Mouse (Mus musculus): ENCODE results near the gene Msl1.

DNA sequence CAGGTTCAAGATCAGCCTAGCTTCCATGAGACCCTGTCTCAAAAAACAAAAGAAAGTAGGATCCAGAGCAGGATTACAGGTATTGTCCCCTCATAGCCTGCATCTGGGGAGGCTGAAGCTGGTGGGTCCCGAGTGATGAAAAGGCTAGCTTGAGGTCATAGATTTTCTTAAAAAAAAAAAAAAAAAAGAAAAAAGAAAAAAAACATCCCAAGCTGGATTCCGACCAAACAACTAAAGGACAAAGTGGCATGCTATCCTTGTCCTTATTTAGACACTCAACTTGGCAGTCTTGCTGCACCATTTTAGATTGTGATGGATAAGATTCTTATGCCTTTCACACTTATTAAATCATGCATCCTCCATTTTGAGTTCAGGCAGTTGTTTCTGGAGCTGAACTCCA, 13.1 kb downstream of the Msl1 start:
- TF ChIP-seq CTCF (conservative IDR thresholded peaks at IDR 0.05; ENCODE audit: insufficient read depth, insufficient read length, low read depth, low read length) = no peak
- no peak for TF ChIP-seq POLR2A (IDR thresholded peaks at IDR 0.05; ENCODE audit: low read depth, low read length)

Data from kidney, adult 2 months (tissue).